Mouse (Mus musculus) bone marrow macrophage, adult 2 months (primary cell): ENCODE results near the gene Tiam1. TPM values are rescaled to one million over a fixed set of nuclear protein-coding genes. Genes with fewer than 3 reads are reported as not detected.

Experiments used
- H3K27ac ChIP-seq: 2 replicates; pipeline ENCODE4 v1.5.1; 2012; ENCODE audit warnings: low read depth, low read length; ENCODE audit not compliant: insufficient read depth
- H3K4me1 ChIP-seq: 2 replicates; pipeline ENCODE4 v1.6.1; 2012; ENCODE audit warnings: low read length; ENCODE audit not compliant: control insufficient read depth, insufficient read depth
- H3K4me3 ChIP-seq: 2 replicates; pipeline ENCODE4 v1.5.1; 2012; ENCODE audit warnings: mild to moderate bottlenecking, low read length, moderate library complexity; ENCODE audit not compliant: insufficient read depth
- CTCF ChIP-seq: IDR thresholded peaks from 2 replicates; pipeline ENCODE4 v1.5.1; 2012; ENCODE audit warnings: low read depth, mild to moderate bottlenecking, low read length, moderate library complexity
- POLR2A ChIP-seq: IDR thresholded peaks from 2 replicates; pipeline ENCODE4 v1.6.1; 2012; ENCODE audit warnings: mild to moderate bottlenecking, low read depth, low read length, borderline replicate concordance
- polyA plus RNA-seq: library from polyadenylated mRNA; stranded (reverse); fragments of >200 nt; gene quantifications from 2 replicates; pipeline ENCODE4 v1.2.4, GENCODE M21; 2012; ENCODE audit not compliant: missing spikeins, insufficient read depth, insufficient read length

The Tiam1 gene
- polyA plus RNA-seq, 1 experiment: 21.4 TPM

DNA sequence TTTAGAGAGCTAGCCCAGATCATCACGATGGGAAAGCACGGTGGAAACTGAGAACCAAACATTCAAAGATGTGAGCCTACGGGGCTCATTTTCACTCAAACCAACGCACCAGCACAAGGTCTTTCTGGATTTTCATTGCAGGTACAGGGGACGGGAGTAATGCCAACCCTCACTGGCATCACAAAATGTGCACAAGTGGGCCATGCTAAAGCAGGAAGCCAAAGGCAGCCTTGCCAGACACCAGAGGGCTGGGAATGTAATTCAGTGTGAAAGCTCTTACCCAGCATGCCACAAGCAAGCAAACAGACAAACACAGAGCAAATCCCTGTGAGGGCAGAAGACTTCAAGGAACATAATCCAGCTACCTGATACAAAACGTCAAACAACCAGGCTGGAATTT lies 320.7 kb downstream of the Tiam1 start:
- H3K4me1 ChIP-seq: 0 out of 2 replicates have a peak, but pooled peaks cover 3% of the 10 kb centered on the region
- no peak for TF ChIP-seq CTCF
- no peak for TF ChIP-seq POLR2A
- H3K4me3 ChIP-seq: no peak overlapping the region
- no peak overlapping the region for H3K27ac ChIP-seq

DNA sequence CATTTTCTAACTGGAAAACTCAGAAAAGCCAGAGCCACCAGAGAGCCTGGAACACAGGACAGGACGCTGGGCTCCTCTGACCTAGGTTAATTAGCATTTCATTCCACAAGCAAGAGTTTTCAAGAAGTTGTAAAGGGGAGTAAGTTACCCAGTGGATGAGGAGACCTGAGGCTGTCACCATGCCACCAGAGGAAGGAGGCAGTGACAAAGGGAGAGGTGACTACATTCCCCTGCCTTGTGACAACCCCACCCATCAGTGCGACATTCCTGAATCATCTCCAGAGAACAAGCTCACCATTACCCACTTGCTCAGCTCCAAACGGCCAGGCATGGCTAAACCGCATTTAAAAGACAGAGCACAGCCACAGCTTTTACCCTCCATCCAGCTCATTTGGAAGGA lies 324.9 kb downstream of the Tiam1 start:
- Histone ChIP-seq H3K4me1 (no peaks in the 10 kb centered on the region), H3K4me3 (no peak overlapping the region), H3K27ac (no peak overlapping the region)
- TF ChIP-seq CTCF: no peak
- TF ChIP-seq POLR2A: no peak

DNA sequence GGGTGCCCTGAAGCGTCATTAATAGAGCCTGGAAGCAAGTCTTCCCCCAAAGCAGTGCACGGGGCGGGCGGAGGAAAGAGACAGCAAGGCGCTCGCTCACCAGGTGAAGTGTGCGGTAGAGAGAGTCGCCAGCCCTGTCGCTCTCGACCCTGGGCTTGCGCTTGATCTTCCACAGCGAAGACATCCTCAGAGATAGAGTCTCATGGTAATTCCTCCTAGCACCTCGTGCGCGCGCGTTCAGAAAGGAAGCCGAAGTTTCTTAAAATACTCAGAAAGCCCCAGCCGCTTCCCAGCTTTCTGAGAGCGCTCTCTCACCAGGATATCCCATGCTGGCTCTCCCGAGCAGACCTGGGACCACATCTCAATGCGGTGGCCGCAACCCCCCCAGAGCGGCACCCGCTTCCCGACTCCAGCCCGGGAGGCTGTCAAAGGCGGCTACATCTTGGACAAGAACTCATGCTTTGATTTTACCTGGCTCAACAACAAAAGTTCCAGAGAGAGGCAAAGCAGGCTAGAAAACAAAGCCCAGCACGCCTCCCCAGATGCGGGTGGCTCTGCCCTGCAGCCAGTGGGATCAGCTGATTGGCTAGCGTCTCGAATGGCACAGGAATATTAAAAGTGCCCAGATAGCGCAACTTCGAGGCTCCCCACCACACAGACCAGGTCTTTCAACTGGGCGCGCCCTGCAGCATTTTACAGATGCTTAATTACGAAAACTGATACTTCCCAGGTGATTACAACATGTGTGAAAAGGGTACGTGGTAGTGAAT lies 325.5 kb downstream of the Tiam1 start:
- Histone ChIP-seq H3K27ac (no peak overlapping the region), H3K4me3 (no peak overlapping the region), H3K4me1 (no peaks in the 10 kb centered on the region)
- TF ChIP-seq CTCF (no peak), POLR2A (no peak)

DNA sequence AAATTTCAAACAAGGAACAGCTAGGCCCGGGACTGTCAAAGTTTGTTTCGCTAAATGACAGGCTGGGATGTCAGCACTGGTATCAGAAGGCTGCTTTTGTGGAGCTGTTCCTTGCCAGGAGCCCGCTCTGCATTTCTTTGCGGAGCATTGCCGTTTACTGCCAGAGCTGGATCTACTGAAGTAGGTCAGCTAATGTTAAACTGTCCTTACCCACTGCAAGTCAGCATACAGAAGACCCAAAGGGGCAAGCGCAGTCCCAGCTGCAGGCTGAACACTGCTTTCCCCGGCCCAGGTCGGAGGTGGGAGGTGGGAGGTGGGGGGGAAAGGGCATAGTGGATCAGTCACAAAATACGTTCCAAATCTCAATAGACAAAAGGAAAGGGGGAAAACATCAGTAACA lies 326.3 kb downstream of the Tiam1 start:
- Histone ChIP-seq H3K27ac (no peak overlapping the region), H3K4me1 (no peaks in the 10 kb centered on the region), H3K4me3 (no peak overlapping the region)
- TF ChIP-seq CTCF: no peak
- TF ChIP-seq POLR2A: no peak

DNA sequence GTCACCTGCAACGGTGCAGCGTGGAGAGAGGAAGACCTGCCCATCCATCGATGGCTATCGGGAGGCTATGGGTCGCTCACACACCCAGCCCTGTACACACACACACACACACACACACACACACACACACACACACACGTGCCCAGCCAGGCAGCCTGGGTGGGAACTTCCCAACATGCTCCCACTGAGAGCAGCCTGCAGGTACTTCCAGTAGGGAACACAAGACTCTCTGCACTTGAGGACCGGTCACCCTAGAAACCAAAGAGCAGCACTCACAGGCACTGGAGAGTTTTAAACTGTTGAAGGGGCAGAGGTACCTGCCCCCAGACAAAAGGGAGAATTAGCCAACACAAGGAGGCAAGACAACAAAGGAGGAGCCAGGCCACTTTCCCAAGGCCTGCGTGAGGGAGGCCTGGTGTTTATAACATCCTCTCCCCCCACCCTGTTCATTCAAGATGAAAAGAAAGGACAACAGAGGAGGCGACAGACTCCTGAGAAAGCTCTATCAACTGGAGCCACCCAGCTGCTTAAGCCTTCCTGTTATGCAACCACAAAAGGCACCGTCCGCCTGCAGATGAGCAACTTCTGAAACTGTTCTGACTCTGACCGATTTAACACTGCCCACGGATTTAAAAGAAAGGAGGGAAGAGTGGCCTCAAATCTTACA lies 326.9 kb downstream of the Tiam1 start:
- TF ChIP-seq CTCF (no peak), POLR2A (no peak)
- Histone ChIP-seq H3K4me3 (no peak overlapping the region), H3K27ac (no peak overlapping the region), H3K4me1 (no peaks in the 10 kb centered on the region)

DNA sequence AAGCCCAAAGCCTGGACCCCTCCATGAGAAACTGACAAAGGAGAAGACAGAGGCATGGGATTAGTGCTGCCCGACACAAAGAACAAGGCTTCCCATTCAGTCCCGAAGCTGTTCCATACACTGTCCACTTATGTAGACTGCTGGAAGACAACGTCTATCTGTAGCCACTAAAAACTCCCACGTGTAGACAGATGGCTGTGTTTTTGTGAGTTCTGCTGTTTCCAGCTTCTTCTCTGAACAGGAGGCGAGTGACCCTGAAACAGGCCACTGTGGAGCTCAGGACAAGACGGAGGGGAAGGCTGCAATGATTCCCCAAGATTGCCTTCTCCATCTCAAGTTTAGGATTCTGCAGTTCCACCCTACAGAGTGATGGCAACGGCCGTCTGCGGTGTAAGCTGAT lies 330.0 kb downstream of the Tiam1 start:
- H3K4me3 ChIP-seq: no peak overlapping the region
- H3K4me1 ChIP-seq: no peaks in the 10 kb centered on the region
- TF ChIP-seq CTCF (no peak), POLR2A (no peak)
- H3K27ac ChIP-seq: no peak overlapping the region

DNA sequence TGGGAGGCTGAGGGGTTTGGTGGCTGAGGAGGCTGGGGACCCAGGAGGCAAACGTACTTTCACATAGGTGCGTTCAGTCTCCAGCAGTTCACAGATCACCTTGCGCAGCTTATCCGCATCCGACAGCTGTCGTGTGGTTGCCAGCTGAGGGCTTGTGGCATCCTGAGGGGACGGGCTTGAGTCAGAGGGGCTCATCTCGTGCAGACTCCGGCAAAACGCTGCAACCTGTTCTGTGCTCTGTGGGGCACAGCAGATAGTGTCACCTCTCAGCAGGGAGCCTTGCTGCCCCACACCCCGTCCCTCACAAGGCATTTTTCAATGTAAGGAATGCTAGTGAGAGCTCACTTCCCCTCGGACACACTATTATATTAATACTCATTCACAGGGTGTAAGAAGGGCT lies 330.7 kb downstream of the Tiam1 start:
- Histone ChIP-seq H3K4me3 (no peak overlapping the region), H3K27ac (no peak overlapping the region), H3K4me1 (no peaks in the 10 kb centered on the region)
- no peak for TF ChIP-seq CTCF
- TF ChIP-seq POLR2A: no peak

DNA sequence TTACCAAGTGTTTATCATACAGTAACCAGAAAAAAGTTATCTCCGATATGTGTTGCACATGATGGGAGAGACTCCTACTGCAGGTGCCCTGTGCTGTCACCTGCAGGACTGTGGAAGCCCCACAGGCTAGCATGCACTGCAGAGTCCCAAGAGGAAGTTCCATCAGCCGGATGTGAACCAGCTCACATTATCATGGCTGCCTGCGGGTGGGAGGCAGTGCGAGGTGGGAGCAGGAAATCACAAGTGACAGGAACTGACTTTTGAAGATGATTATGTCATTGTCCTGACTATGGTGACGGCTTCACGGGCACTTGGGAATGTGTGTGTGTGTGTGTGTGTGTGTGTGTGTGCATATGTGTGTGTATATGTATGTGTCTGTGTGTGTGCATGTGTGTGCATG lies 333.2 kb downstream of the Tiam1 start:
- TF ChIP-seq CTCF (no peak), POLR2A (no peak)
- Histone ChIP-seq H3K4me1 (no peaks in the 10 kb centered on the region), H3K27ac (no peak overlapping the region), H3K4me3 (no peak overlapping the region)

DNA sequence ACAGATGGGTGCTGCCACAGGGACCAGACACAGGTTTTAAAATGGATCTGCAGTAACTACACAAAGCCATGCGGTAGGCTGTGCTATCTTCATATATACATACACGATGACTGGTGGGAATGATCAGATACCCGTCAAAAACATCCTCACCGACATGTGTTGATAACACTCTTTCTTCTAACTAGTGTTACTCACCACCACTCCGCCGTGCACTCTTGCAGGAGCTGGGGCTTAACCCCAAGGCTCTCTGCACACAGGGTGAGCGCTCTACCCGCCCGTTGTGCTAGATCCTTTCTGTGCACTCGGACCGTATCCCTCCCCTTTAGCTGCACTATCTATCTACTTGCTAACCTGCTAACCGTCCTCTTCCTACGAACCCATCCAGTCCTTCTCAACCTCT lies 335.4 kb downstream of the Tiam1 start:
- Histone ChIP-seq H3K27ac (no peak overlapping the region), H3K4me1 (no peaks in the 10 kb centered on the region), H3K4me3 (no peak overlapping the region)
- TF ChIP-seq CTCF (no peak), POLR2A (no peak)

DNA sequence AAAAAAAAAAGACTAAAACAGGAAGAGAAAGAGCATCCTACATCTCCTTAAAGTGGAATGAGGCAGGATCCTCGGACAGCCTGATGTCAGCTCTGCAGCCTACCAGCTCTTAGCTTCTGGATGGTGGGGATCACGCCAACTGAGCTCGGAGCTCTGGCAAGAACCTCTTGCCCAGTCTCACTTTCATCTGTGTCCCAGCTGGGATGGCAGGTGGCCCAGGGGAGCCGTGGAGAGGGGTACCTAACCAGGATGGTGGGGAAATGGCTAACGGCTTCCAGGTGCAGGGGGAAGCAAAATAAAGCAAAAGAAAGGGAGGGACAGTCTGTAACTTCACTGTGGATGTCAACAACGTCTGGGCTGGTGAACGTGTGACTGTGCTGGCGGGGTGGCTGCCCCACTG lies 337.6 kb downstream of the Tiam1 start:
- no peak overlapping the region for H3K4me3 ChIP-seq
- TF ChIP-seq POLR2A (no peak), CTCF (no peak)
- no peaks in the 10 kb centered on the region for H3K4me1 ChIP-seq
- no peak overlapping the region for H3K27ac ChIP-seq

DNA sequence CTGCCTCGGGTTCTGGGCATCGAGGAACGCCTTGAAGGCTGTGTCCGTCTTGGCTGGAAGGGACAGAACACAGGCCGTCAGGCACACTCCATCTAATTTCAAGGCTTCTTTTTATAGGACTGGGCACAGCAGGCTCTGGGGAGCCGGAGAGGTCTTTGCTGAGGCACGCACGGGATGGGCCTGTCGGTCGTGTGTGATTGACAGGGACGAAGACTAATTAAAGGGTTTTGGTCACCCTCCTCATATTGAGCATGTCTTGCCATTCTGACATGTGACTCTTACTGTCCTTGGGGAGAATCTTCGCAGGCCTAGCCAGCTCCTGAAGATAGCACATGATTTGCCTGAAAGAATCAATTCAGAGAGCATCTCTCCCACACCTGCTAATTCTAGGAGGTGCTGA lies 338.4 kb downstream of the Tiam1 start:
- Histone ChIP-seq H3K27ac (no peak overlapping the region), H3K4me3 (no peak overlapping the region), H3K4me1 (no peaks in the 10 kb centered on the region)
- TF ChIP-seq POLR2A (no peak), CTCF (no peak)
